Mouse (Mus musculus) C2C12 (cell line): Measurements from ENCODE around the gene Gins2.

ENCODE experiments used
- CTCF ChIP-seq: IDR thresholded peaks from one replicate; pipeline ENCODE4 v1.5.1; 2011; ENCODE audit not compliant: control insufficient read depth, insufficient read depth, insufficient read length
- FOSL1 ChIP-seq: IDR thresholded peaks from one replicate; pipeline ENCODE4 v1.8.0; 2011; ENCODE audit warnings: mild to moderate bottlenecking, low read length; ENCODE audit not compliant: poor library complexity, insufficient read depth, severe bottlenecking
- MAX ChIP-seq: IDR thresholded peaks from one replicate; pipeline ENCODE4 v1.6.1; 2011; ENCODE audit warnings: mild to moderate bottlenecking, control low read depth
- MYOD1 ChIP-seq: IDR thresholded peaks from one replicate; pipeline ENCODE4 v1.6.1; 2011; ENCODE audit warnings: low read depth; ENCODE audit not compliant: control insufficient read depth, insufficient read length
- MYOG ChIP-seq: IDR thresholded peaks from one replicate; pipeline ENCODE4 v1.6.1; 2011; ENCODE audit not compliant: control insufficient read depth, insufficient read length; ENCODE audit errors: extremely low read depth
- USF1 ChIP-seq: IDR thresholded peaks from one replicate; pipeline ENCODE4 v1.6.1; 2011; ENCODE audit warnings: low read depth, mild to moderate bottlenecking, control low read depth, moderate library complexity

DNA sequence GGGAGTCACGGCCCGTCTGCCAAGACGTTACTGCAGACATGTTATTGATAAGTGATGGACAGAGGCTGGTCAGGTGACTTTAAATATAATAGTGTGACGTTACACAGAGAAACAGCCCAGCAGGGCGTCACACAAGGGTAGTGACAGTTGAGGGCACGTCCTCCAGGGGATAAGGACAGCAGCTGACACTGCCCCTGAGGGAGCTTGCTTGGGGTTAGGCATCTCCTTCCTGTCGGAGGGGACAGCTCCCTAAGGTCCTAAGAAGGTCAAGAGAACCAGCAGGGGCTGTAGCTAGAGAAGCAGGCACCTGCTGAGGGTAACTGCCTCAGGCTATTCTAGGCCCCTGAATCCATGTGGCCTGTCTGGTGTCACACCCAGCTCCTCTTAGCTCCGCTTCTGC, 17.5 kb downstream of the Gins2 start:
- TF ChIP-seq CTCF: no peak
- no peak for TF ChIP-seq FOSL1
- TF ChIP-seq MYOD1: no peak
- TF ChIP-seq MYOG: no peak
- no peak for TF ChIP-seq USF1
- TF ChIP-seq MAX: no peak
